In the genomic region with DNA sequence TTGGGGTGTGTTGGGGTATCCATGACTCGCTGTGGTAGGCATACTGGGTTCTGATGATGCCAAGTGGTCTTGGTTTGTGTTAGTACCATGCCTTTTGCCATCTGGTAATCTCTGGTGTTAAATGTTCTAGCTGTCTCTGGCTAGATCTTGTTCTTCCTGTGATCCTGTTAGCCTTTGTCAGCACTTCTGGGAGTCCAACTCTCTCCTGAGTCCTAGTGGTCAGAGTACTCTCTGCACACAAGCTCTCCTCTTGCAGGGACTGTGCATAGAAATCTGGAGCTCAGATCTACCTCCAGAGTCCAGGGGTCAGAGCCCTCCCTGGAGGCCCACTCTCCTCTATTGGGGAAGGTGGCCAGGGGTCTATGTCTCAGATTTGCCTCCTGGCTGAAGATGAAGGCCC, we compare ENCODE assay signal across 32 mouse cellular contexts.
"Had no signal": no experiment of that assay in that cellular context is flagged by ENCODE, and none has a peak within 500 bp of the region (broad histone marks: within the 10 kb centered on the region; RNA-seq: fewer than 3 reads in every experiment).

No protein-coding gene starts in this region.

- H3K4me1 ChIP-seq: limb, embryonic 10.5 days; limb, embryonic 12.5 days; limb, embryonic 13.5 days; limb, embryonic 15.5 days; liver, embryonic 12.5 days; liver, embryonic 13.5 days; liver, embryonic 15.5 days; lung, embryonic 15.5 days; megakaryocyte, embryonic 14.5 days; midbrain, embryonic 10.5 days; midbrain, embryonic 12.5 days; midbrain, embryonic 13.5 days; midbrain, embryonic 15.5 days; neural tube, embryonic 12.5 days had no signal

- H3K9ac ChIP-seq: limb, embryonic 12.5 days; limb, embryonic 13.5 days; limb, embryonic 15.5 days; liver, embryonic 12.5 days; liver, embryonic 13.5 days; liver, embryonic 14.5 days; liver, embryonic 15.5 days; liver, postnatal 0 days; lung, embryonic 14.5 days; lung, embryonic 15.5 days; midbrain, embryonic 12.5 days; midbrain, embryonic 13.5 days; midbrain, embryonic 15.5 days; neural tube, embryonic 12.5 days had no signal

- H3K4me2 ChIP-seq: limb, embryonic 12.5 days; limb, embryonic 13.5 days; limb, embryonic 15.5 days; liver, embryonic 11.5 days; liver, embryonic 12.5 days; liver, embryonic 13.5 days; liver, embryonic 15.5 days; lung, embryonic 14.5 days; lung, embryonic 15.5 days; midbrain, embryonic 12.5 days; midbrain, embryonic 13.5 days; midbrain, embryonic 15.5 days; neural tube, embryonic 12.5 days had no signal

- H3K4me3 ChIP-seq: left cerebral cortex, adult 2 months; limb, embryonic 10.5 days; limb, embryonic 12.5 days; limb, embryonic 13.5 days; limb, embryonic 15.5 days; liver, embryonic 12.5 days; liver, embryonic 13.5 days; liver, embryonic 15.5 days; lung, embryonic 15.5 days; megakaryocyte, embryonic 14.5 days; midbrain, embryonic 10.5 days; midbrain, embryonic 12.5 days; midbrain, embryonic 13.5 days; midbrain, embryonic 15.5 days; myocyte; neural tube, embryonic 12.5 days had no signal

- H3K27me3 ChIP-seq: limb, embryonic 12.5 days; limb, embryonic 13.5 days; limb, embryonic 15.5 days; liver, embryonic 12.5 days; liver, embryonic 13.5 days; liver, embryonic 15.5 days; lung, embryonic 15.5 days; megakaryocyte, embryonic 14.5 days; midbrain, embryonic 12.5 days; midbrain, embryonic 13.5 days; midbrain, embryonic 15.5 days; neural tube, embryonic 12.5 days had no signal

- H3K9me3 ChIP-seq: limb, embryonic 10.5 days; limb, embryonic 12.5 days; limb, embryonic 13.5 days; limb, embryonic 15.5 days; liver, embryonic 12.5 days; liver, embryonic 13.5 days; liver, embryonic 15.5 days; lung, embryonic 15.5 days; midbrain, embryonic 10.5 days; midbrain, embryonic 12.5 days; midbrain, embryonic 13.5 days; midbrain, embryonic 15.5 days; neural tube, embryonic 12.5 days had no signal

- ATAC-seq: liver, embryonic 12.5 days; liver, postnatal 0 days; lung, postnatal 0 days; midbrain, embryonic 13.5 days; midbrain, embryonic 15.5 days; midbrain, embryonic 16.5 days had no signal

- H3K36me3 ChIP-seq: limb, embryonic 10.5 days; limb, embryonic 12.5 days; limb, embryonic 13.5 days; limb, embryonic 15.5 days; liver, embryonic 12.5 days; liver, embryonic 13.5 days; liver, embryonic 15.5 days; lung, embryonic 15.5 days; midbrain, embryonic 10.5 days; midbrain, embryonic 12.5 days; midbrain, embryonic 13.5 days; midbrain, embryonic 15.5 days; neural tube, embryonic 12.5 days had no signal

- H3K27ac ChIP-seq: left cerebral cortex, adult 2 months; limb, embryonic 10.5 days; limb, embryonic 12.5 days; limb, embryonic 13.5 days; limb, embryonic 15.5 days; liver, embryonic 12.5 days; liver, embryonic 13.5 days; liver, embryonic 14.5 days; liver, embryonic 15.5 days; lung, embryonic 15.5 days; macrophage; midbrain, embryonic 10.5 days; midbrain, embryonic 12.5 days; midbrain, embryonic 13.5 days; midbrain, embryonic 15.5 days; neural tube, embryonic 12.5 days had no signal

- DNase-seq: left cerebral cortex, postnatal 4 days; liver; liver, embryonic 13.5 days; liver, postnatal 0 days; lung, adult 18-20 months; lung, adult 2 months; lung, embryonic 14.5 days; lung, postnatal 10 days; lung, postnatal 14 days; lung, postnatal 36 days; lung, postnatal 4 days; midbrain, embryonic 14.5 days had no signal
